Mouse (Mus musculus) forebrain, embryonic 10.5 days (tissue): ENCODE measurements around the gene Asic1. TPM values are rescaled to one million over a fixed set of nuclear protein-coding genes. Genes with fewer than 3 reads are reported as not detected.

Experiments
- DNase-seq: peaks from one replicate; pipeline ENCODE4 v3.0.0-alpha.2; 2017; ENCODE audit warnings: low spot score; ENCODE audit errors: extremely low spot score
- H3K27ac ChIP-seq: fragments of 300-500 bp; sonication (generic); 2 replicates; pipeline ENCODE4 v1.5.1; 2016; ENCODE audit warnings: mild to moderate bottlenecking
- H3K27me3 ChIP-seq: fragments of 300-500 bp; sonication (generic); 2 replicates; pipeline ENCODE4 v1.6.1; 2016; ENCODE audit warnings: mild to moderate bottlenecking; ENCODE audit not compliant: poor library complexity, severe bottlenecking
- H3K36me3 ChIP-seq: fragments of 300-500 bp; sonication (generic); replicated peaks from 2 replicates; pipeline ENCODE4 v1.6.1; 2016; ENCODE audit warnings: mild to moderate bottlenecking, moderate library complexity
- H3K4me1 ChIP-seq: fragments of 300-500 bp; sonication (generic); 2 replicates; pipeline ENCODE4 v1.6.1; 2016
- H3K4me3 ChIP-seq: fragments of 300-500 bp; sonication (generic); 2 replicates; pipeline ENCODE4 v1.5.1; 2016; ENCODE audit warnings: mild to moderate bottlenecking, moderate library complexity
- H3K9me3 ChIP-seq: fragments of 300-500 bp; sonication (generic); 2 replicates; pipeline ENCODE4 v1.6.1; 2016; ENCODE audit warnings: mild to moderate bottlenecking, moderate library complexity
- WGBS: fragments of 180-500 bp; shearing (Covaris S2); methylation state at CpG from one replicate; pipeline ENCODE4 v1.1.7; 2016; 5-methylcytosine and 5-hydroxymethylcytosine counted together
- polyA plus RNA-seq: library from polyadenylated mRNA; unstranded; fragments of >200 nt; fragmentation: Nextera tagmentation; extraction: Ambion mirVana; gene quantifications from 2 replicates; pipeline ENCODE4 v1.2.1, GENCODE M21; 2016

The Asic1 gene
- polyA plus RNA-seq, 1 experiment from 2014 or later: 2.4 TPM

- under 1% methylated on average over 65 of the region's 68 CpGs for WGBS
- H3K36me3 ChIP-seq: no peaks in the 10 kb centered on the region
- H3K4me3 ChIP-seq: peak within 1 kb of the TSS; percentile 95
- peak; percentile 97 for DNase-seq
- peak within 1 kb of the TSS; percentile 97 for H3K27ac ChIP-seq
- peaks cover 68% of the 10 kb centered on the region for H3K4me1 ChIP-seq
- no peaks in the 10 kb centered on the region for H3K9me3 ChIP-seq
- peaks cover 43% of the 10 kb centered on the region for H3K27me3 ChIP-seq
Observed at GRCm38 (mm10) chr15:99651163-99651872, 18.9 kb upstream of the Asic1 start, which contains the start of gene Racgap1. Gene Racgap1 (minus strand): TSS chr15:99651656.

- H3K27me3 ChIP-seq: peaks cover 52% of the 10 kb centered on the region
- peak overlapping the region; percentile 95 for H3K4me3 ChIP-seq
- no peak for DNase-seq
- H3K9me3 ChIP-seq: no peaks in the 10 kb centered on the region
- peaks cover 60% of the 10 kb centered on the region for H3K4me1 ChIP-seq
- WGBS: 76% methylated on average over 10 of the region's 10 CpGs
- H3K36me3 ChIP-seq: no peaks in the 10 kb centered on the region
- H3K27ac ChIP-seq: peak overlapping the region; percentile 97
Observed at GRCm38 (mm10) chr15:99651984-99652872, 17.9 kb upstream of the Asic1 start.

GRCm38 (mm10) chr15:99653291-99653690 lies 16.9 kb upstream of the Asic1 start:
- H3K27me3 ChIP-seq: peaks cover 52% of the 10 kb centered on the region
- DNase-seq: peak; percentile 33
- no peaks in the 10 kb centered on the region for H3K9me3 ChIP-seq
- H3K27ac ChIP-seq: 0 out of 2 replicates have a peak overlapping the region, but pooled peaks have one; percentile 36
- WGBS: 12% methylated on average over 8 of the region's 8 CpGs
- no peaks in the 10 kb centered on the region for H3K36me3 ChIP-seq
- peaks cover 53% of the 10 kb centered on the region for H3K4me1 ChIP-seq
- H3K4me3 ChIP-seq: peak overlapping the region; percentile 42

- Histone ChIP-seq H3K4me1 (peaks cover 51% of the 10 kb centered on the region), H3K36me3 (no peaks in the 10 kb centered on the region), H3K27ac (peak overlapping the region; percentile 36), H3K27me3 (peaks cover 52% of the 10 kb centered on the region), H3K4me3 (peak overlapping the region; percentile 42), H3K9me3 (no peaks in the 10 kb centered on the region)
- WGBS: 3% methylated on average over 21 of the region's 21 CpGs
- no peak for DNase-seq
Observed at GRCm38 (mm10) chr15:99653876-99654275, 16.3 kb upstream of the Asic1 start.

GRCm38 (mm10) chr15:99655956-99656355 lies 14.2 kb upstream of the Asic1 start:
- H3K27me3 ChIP-seq: peaks cover 54% of the 10 kb centered on the region
- peaks cover 31% of the 10 kb centered on the region for H3K4me1 ChIP-seq
- no peaks in the 10 kb centered on the region for H3K36me3 ChIP-seq
- 57% methylated on average over 9 of the region's 9 CpGs for WGBS
- no peak overlapping the region for H3K27ac ChIP-seq
- H3K4me3 ChIP-seq: no peak overlapping the region
- no peak for DNase-seq
- no peaks in the 10 kb centered on the region for H3K9me3 ChIP-seq

- Histone ChIP-seq H3K4me1 (peaks cover 34% of the 10 kb centered on the region), H3K4me3 (no peak overlapping the region), H3K27me3 (peaks cover 63% of the 10 kb centered on the region), H3K27ac (no peak overlapping the region), H3K9me3 (no peaks in the 10 kb centered on the region), H3K36me3 (no peaks in the 10 kb centered on the region)
- DNase-seq: no peak
- WGBS: 57% methylated on average over 2 of the region's 2 CpGs
Observed at GRCm38 (mm10) chr15:99658437-99658836, 11.7 kb upstream of the Asic1 start.

GRCm38 (mm10) chr15:99661121-99661830 lies 8.9 kb upstream of the Asic1 start:
- no peaks in the 10 kb centered on the region for H3K36me3 ChIP-seq
- DNase-seq: no peak
- no peak overlapping the region for H3K27ac ChIP-seq
- peaks cover 47% of the 10 kb centered on the region for H3K4me1 ChIP-seq
- H3K9me3 ChIP-seq: no peaks in the 10 kb centered on the region
- H3K4me3 ChIP-seq: no peak overlapping the region
- H3K27me3 ChIP-seq: peaks cover 63% of the 10 kb centered on the region
- WGBS: 94% methylated on average over 15 of the region's 15 CpGs

- Histone ChIP-seq H3K36me3 (no peaks in the 10 kb centered on the region), H3K4me3 (no peak overlapping the region), H3K9me3 (no peaks in the 10 kb centered on the region; the same call in 1 of the 2 replicates), H3K4me1 (peaks cover 50% of the 10 kb centered on the region), H3K27me3 (peaks cover 64% of the 10 kb centered on the region), H3K27ac (no peak overlapping the region)
- 48% methylated on average over 7 of the region's 7 CpGs for WGBS
- DNase-seq: no peak
Observed at GRCm38 (mm10) chr15:99662371-99662770, 7.8 kb upstream of the Asic1 start.

GRCm38 (mm10) chr15:99663964-99664599 lies 6.1 kb upstream of the Asic1 start:
- Histone ChIP-seq H3K27ac (peak overlapping the region; percentile 76), H3K4me1 (peaks cover 48% of the 10 kb centered on the region), H3K9me3 (no peaks in the 10 kb centered on the region; the same call in 1 of the 2 replicates), H3K36me3 (no peaks in the 10 kb centered on the region), H3K4me3 (peak overlapping the region; percentile 59), H3K27me3 (peaks cover 80% of the 10 kb centered on the region)
- DNase-seq: no peak
- WGBS: 5% methylated on average over 17 of the region's 17 CpGs

- Histone ChIP-seq H3K4me1 (peaks cover 55% of the 10 kb centered on the region), H3K27me3 (peaks cover 87% of the 10 kb centered on the region)
- WGBS: under 1% methylated on average over 52 of the region's 52 CpGs
Observed at GRCm38 (mm10) chr15:99664600-99665451, 5.3 kb upstream of the Asic1 start.

GRCm38 (mm10) chr15:99667544-99667943 lies 2.6 kb upstream of the Asic1 start:
- H3K9me3 ChIP-seq: no peaks in the 10 kb centered on the region; the same call in 1 of the 2 replicates
- H3K27ac ChIP-seq: no peak overlapping the region
- H3K4me1 ChIP-seq: peaks cover 68% of the 10 kb centered on the region
- peaks cover 98% of the 10 kb centered on the region for H3K27me3 ChIP-seq
- no peak for DNase-seq
- 92% methylated on average over 2 of the region's 2 CpGs for WGBS
- H3K36me3 ChIP-seq: no peaks in the 10 kb centered on the region
- no peak overlapping the region for H3K4me3 ChIP-seq

More at GRCm38 (mm10) chr15:99664600-99665451, 5.3 kb upstream of the Asic1 start:
- DNase-seq: peak; percentile 65
- Histone ChIP-seq H3K9me3 (no peaks in the 10 kb centered on the region; the same call in 1 of the 2 replicates), H3K36me3 (no peaks in the 10 kb centered on the region), H3K4me3 (peak overlapping the region; percentile 59), H3K27ac (peak overlapping the region; percentile 76)
